Mouse (Mus musculus) C2C12 (cell line): ENCODE measurements around the gene Enpp3.

Experiments
- CEBPB ChIP-seq: IDR thresholded peaks from one replicate; pipeline ENCODE4 v1.6.1; 2011; ENCODE audit warnings: low read depth, mild to moderate bottlenecking, control low read depth, moderate library complexity
- CTCF ChIP-seq: IDR thresholded peaks from one replicate; pipeline ENCODE4 v1.5.1; 2011; ENCODE audit not compliant: control insufficient read depth, insufficient read depth, insufficient read length

- TF ChIP-seq CEBPB (no peak), CTCF (no peak)
Observed at GRCm38 (mm10) chr10:24805876-24806275, 36.7 kb downstream of the Enpp3 start.
